Mouse (Mus musculus) hindbrain, embryonic 13.5 days (tissue): Measurements from ENCODE around the gene Rpa1. TPM values are rescaled to one million over a fixed set of nuclear protein-coding genes. Genes with fewer than 3 reads are reported as not detected.

ENCODE experiments used
- ATAC-seq: fragments of 200-750 bp; cut with Nextera tagmentation; 2 replicates; pipeline ENCODE4 v1.8.0; 2017; ENCODE audit warnings: moderate TSS enrichment; ENCODE audit not compliant: low FRiP score
- H3K27ac ChIP-seq: fragments of 300-500 bp; sonication (generic); 2 replicates; pipeline ENCODE4 v1.5.1; 2015; ENCODE audit warnings: inconsistent platforms, mild to moderate bottlenecking, moderate library complexity
- H3K27me3 ChIP-seq: fragments of 300-500 bp; sonication (generic); 2 replicates; pipeline ENCODE4 v1.6.1; 2015; ENCODE audit warnings: mild to moderate bottlenecking, inconsistent platforms
- H3K36me3 ChIP-seq: fragments of 300-500 bp; sonication (generic); 2 replicates; pipeline ENCODE4 v1.6.1; 2015; ENCODE audit warnings: mild to moderate bottlenecking, inconsistent platforms
- H3K4me1 ChIP-seq: fragments of 300-500 bp; sonication (generic); replicated peaks from 2 replicates; pipeline ENCODE4 v1.6.1; 2015; ENCODE audit warnings: inconsistent platforms
- H3K4me2 ChIP-seq: fragments of 300-500 bp; sonication (generic); 2 replicates; pipeline ENCODE4 v1.6.1; 2015; ENCODE audit warnings: inconsistent platforms, mild to moderate bottlenecking, moderate library complexity
- H3K4me3 ChIP-seq: fragments of 300-500 bp; sonication (generic); 2 replicates; pipeline ENCODE4 v1.5.1; 2015; ENCODE audit warnings: mild to moderate bottlenecking, inconsistent platforms
- H3K9ac ChIP-seq: fragments of 300-500 bp; sonication (generic); 2 replicates; pipeline ENCODE4 v1.6.1; 2015; ENCODE audit warnings: mild to moderate bottlenecking, inconsistent platforms
- H3K9me3 ChIP-seq: fragments of 300-500 bp; sonication (generic); 2 replicates; pipeline ENCODE4 v1.6.1; 2016; ENCODE audit warnings: inconsistent platforms
- WGBS: fragments of 180-500 bp; shearing (Covaris S2); methylation state at CpG from one replicate; pipeline ENCODE4 v1.1.7; 2015; 5-methylcytosine and 5-hydroxymethylcytosine counted together
- polyA plus RNA-seq: library from polyadenylated mRNA; unstranded; fragments of >200 nt; fragmentation: Nextera tagmentation; extraction: Ambion mirVana; gene quantifications from 2 replicates; pipeline ENCODE4 v1.2.1, GENCODE M21; 2015

The Rpa1 gene
- polyA plus RNA-seq, 1 experiment from 2014 or later: 63.6 TPM

DNA sequence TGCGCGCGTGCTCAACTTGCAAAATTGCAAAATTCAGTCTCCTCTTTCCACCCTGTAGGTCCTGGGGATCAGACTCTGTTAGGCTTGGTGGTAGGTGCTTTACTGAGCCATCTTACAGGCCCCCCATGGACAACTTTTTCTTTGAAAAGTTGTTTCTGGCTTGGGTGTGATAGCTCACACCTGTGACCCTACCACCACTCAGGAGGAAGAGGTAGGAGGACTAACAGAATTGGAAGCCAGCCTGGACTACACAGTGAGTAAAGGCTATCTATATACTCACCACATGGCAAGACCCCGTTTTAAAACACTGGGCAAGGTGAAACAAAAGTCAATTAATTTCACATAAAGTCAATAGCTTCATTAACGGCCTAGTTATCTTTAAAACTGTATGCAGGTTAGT lies 3.4 kb downstream of the Rpa1 start:
- Histone ChIP-seq H3K9ac (no peak overlapping the region), H3K4me2 (no peak overlapping the region), H3K36me3 (peaks cover 17% of the 10 kb centered on the region; the same call in 1 of the 2 replicates), H3K4me3 (no peak overlapping the region), H3K27me3 (no peaks in the 10 kb centered on the region), H3K9me3 (no peaks in the 10 kb centered on the region), H3K27ac (no peak overlapping the region), H3K4me1 (peaks cover 28% of the 10 kb centered on the region)
- 96% methylated on average over 5 of the region's 5 CpGs for WGBS
- no peak for ATAC-seq

GRCm38 (mm10) chr11:75344163-75344562 lies 4.0 kb downstream of the Rpa1 start:
- Histone ChIP-seq H3K27me3 (no peaks in the 10 kb centered on the region), H3K36me3 (peaks cover 21% of the 10 kb centered on the region), H3K9ac (no peak overlapping the region), H3K4me3 (no peak overlapping the region), H3K4me2 (no peak overlapping the region), H3K4me1 (peaks cover 28% of the 10 kb centered on the region), H3K9me3 (no peaks in the 10 kb centered on the region), H3K27ac (no peak overlapping the region)
- no peak for ATAC-seq
- WGBS: 93% methylated on average over 2 of the region's 2 CpGs

- Histone ChIP-seq H3K27me3 (no peaks in the 10 kb centered on the region), H3K9me3 (no peaks in the 10 kb centered on the region), H3K4me1 (peaks cover 23% of the 10 kb centered on the region), H3K27ac (no peak overlapping the region), H3K36me3 (peaks cover 24% of the 10 kb centered on the region), H3K4me3 (no peak overlapping the region), H3K4me2 (no peak overlapping the region), H3K9ac (no peak overlapping the region)
- no peak for ATAC-seq
- WGBS: 92% methylated on average over 2 of the region's 2 CpGs
These were observed 5.0 kb downstream of the Rpa1 start for GRCm38 (mm10) chr11:75343096-75343495.

- no peak overlapping the region for H3K9ac ChIP-seq
- WGBS: 75% methylated on average over 12 of the region's 12 CpGs
- H3K27me3 ChIP-seq: no peaks in the 10 kb centered on the region
- no peaks in the 10 kb centered on the region for H3K9me3 ChIP-seq
- peaks cover 8% of the 10 kb centered on the region; the same call in 1 of the 2 replicates for H3K4me1 ChIP-seq
- no peak overlapping the region for H3K4me3 ChIP-seq
- H3K27ac ChIP-seq: peak overlapping the region; percentile 31; the same call in 1 of the 2 replicates
- peaks cover 39% of the 10 kb centered on the region for H3K36me3 ChIP-seq
- no peak for ATAC-seq
- H3K4me2 ChIP-seq: no peak overlapping the region
These were observed 7.3 kb downstream of the Rpa1 start for GRCm38 (mm10) chr11:75340698-75341345.

DNA sequence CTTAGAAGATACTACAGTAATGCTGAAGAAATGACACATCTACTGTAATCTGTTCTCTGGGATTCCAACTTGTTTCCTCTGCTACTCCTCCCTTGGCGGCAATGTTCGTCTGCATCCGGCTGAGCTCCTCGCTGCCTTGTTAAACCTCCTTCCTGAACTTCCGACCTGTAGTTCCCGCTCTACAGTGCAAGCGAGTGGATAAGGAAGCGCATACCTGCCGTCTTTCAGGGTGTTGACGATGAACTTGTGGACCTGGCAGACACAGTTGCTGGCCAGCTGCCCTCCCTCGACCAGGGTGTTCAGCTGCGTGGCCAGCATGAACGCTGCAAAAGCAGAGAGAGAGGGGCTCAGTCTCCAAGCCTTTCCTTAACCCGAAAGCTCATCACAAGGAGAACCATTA lies 8.0 kb downstream of the Rpa1 start:
- peak overlapping the region; percentile 31; the same call in 1 of the 2 replicates for H3K27ac ChIP-seq

GRCm38 (mm10) chr11:75337246-75337645 lies 10.9 kb downstream of the Rpa1 start:
- no peak for ATAC-seq
- Histone ChIP-seq H3K27me3 (no peaks in the 10 kb centered on the region), H3K9me3 (no peaks in the 10 kb centered on the region), H3K4me1 (0 out of 2 replicates have a peak, but pooled peaks cover 3% of the 10 kb centered on the region), H3K4me3 (no peak overlapping the region), H3K36me3 (peaks cover 39% of the 10 kb centered on the region), H3K4me2 (no peak overlapping the region), H3K27ac (no peak overlapping the region), H3K9ac (no peak overlapping the region)
- 92% methylated on average over 7 of the region's 7 CpGs for WGBS

More for the DNA sequence above, 8.0 kb downstream of the Rpa1 start:
- H3K4me3 ChIP-seq: no peak overlapping the region
- no peak overlapping the region for H3K9ac ChIP-seq
- no peaks in the 10 kb centered on the region for H3K9me3 ChIP-seq
- H3K4me1 ChIP-seq: peaks cover 3% of the 10 kb centered on the region; the same call in 1 of the 2 replicates
- H3K27me3 ChIP-seq: no peaks in the 10 kb centered on the region
- no peak for ATAC-seq
- 93% methylated on average over 14 of the region's 14 CpGs for WGBS
- peaks cover 39% of the 10 kb centered on the region for H3K36me3 ChIP-seq
- H3K4me2 ChIP-seq: no peak overlapping the region

- Histone ChIP-seq H3K4me2 (no peak overlapping the region), H3K36me3 (peaks cover 40% of the 10 kb centered on the region), H3K27ac (no peak overlapping the region), H3K27me3 (no peaks in the 10 kb centered on the region), H3K4me1 (0 out of 2 replicates have a peak, but pooled peaks cover 3% of the 10 kb centered on the region), H3K4me3 (no peak overlapping the region), H3K9ac (no peak overlapping the region), H3K9me3 (no peaks in the 10 kb centered on the region)
- ATAC-seq: no peak
- 77% methylated on average over 8 of the region's 8 CpGs for WGBS
These were observed 11.4 kb downstream of the Rpa1 start for GRCm38 (mm10) chr11:75336676-75337075.

DNA sequence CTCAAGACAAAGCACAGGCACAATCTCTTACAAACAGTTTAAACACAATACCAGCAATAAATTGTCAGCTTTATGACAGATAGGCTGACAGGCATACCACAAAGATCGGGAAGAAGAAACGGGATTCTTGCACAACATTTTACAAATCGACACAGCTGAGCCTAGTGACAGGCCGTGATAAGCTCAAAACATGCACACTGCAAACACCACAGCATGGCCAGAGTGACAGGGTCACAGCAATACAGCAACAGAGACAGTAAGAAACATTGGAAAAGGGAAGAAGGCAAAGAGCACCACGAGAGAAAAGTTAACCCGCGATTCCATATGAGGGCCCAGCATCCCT lies 22.2 kb downstream of the Rpa1 start:
- peaks cover 6% of the 10 kb centered on the region; the same call in 1 of the 2 replicates for H3K4me1 ChIP-seq
- no peak overlapping the region for H3K9ac ChIP-seq
- peaks cover 13% of the 10 kb centered on the region; the same call in 1 of the 2 replicates for H3K36me3 ChIP-seq
- H3K27ac ChIP-seq: no peak overlapping the region
- ATAC-seq: no peak
- no peaks in the 10 kb centered on the region for H3K9me3 ChIP-seq
- no peaks in the 10 kb centered on the region for H3K27me3 ChIP-seq
- H3K4me3 ChIP-seq: no peak overlapping the region
- WGBS: 89% methylated on average over 7 of the region's 7 CpGs
- H3K4me2 ChIP-seq: no peak overlapping the region

GRCm38 (mm10) chr11:75325116-75325968 lies 22.8 kb downstream of the Rpa1 start:
- Histone ChIP-seq H3K27ac (no peak overlapping the region), H3K4me1 (peaks cover 6% of the 10 kb centered on the region; the same call in 1 of the 2 replicates), H3K36me3 (peaks cover 13% of the 10 kb centered on the region; the same call in 1 of the 2 replicates), H3K4me2 (no peak overlapping the region), H3K9ac (no peak overlapping the region), H3K27me3 (no peaks in the 10 kb centered on the region), H3K4me3 (no peak overlapping the region), H3K9me3 (no peaks in the 10 kb centered on the region)
- no peak for ATAC-seq
- WGBS: 85% methylated on average over 16 of the region's 16 CpGs

GRCm38 (mm10) chr11:75324433-75324832 lies 23.7 kb downstream of the Rpa1 start:
- H3K27me3 ChIP-seq: no peaks in the 10 kb centered on the region
- H3K9me3 ChIP-seq: no peaks in the 10 kb centered on the region
- H3K27ac ChIP-seq: no peak overlapping the region
- no peak overlapping the region for H3K4me3 ChIP-seq
- 97% methylated on average over 2 of the region's 2 CpGs for WGBS
- peaks cover 13% of the 10 kb centered on the region; the same call in 1 of the 2 replicates for H3K36me3 ChIP-seq
- peaks cover 9% of the 10 kb centered on the region; the same call in 1 of the 2 replicates for H3K4me1 ChIP-seq
- no peak for ATAC-seq
- no peak overlapping the region for H3K4me2 ChIP-seq
- H3K9ac ChIP-seq: no peak overlapping the region

- H3K36me3 ChIP-seq: peaks cover 13% of the 10 kb centered on the region; the same call in 1 of the 2 replicates
- no peak overlapping the region for H3K4me3 ChIP-seq
- no peak overlapping the region for H3K9ac ChIP-seq
- WGBS: 82% methylated on average over 8 of the region's 8 CpGs
- H3K4me2 ChIP-seq: no peak overlapping the region
- no peak overlapping the region for H3K27ac ChIP-seq
- H3K27me3 ChIP-seq: no peaks in the 10 kb centered on the region
- H3K4me1 ChIP-seq: peaks cover 20% of the 10 kb centered on the region
- ATAC-seq: no peak
- H3K9me3 ChIP-seq: no peaks in the 10 kb centered on the region
These were observed 24.8 kb downstream of the Rpa1 start for GRCm38 (mm10) chr11:75323326-75323737.

DNA sequence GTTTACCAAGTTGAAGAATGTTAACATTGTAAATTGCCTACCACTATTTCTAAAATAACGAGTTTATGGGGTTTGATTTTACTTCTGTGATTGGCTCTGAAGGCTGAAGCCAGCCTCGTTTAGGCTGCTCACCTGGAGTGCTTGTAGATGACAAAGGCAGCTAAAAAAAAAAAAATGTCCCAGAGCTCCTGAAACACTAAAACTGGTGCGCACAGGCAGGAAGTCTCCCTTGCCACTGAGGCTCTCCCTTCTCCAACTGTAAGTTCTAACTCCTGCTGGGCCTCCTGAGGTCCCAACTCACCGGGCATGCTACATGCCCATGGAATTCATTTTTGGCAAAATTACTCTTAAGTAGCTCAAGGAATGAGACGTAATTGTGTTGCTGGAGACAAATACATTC lies 28.9 kb downstream of the Rpa1 start:
- Histone ChIP-seq H3K4me2 (no peak overlapping the region), H3K9me3 (no peaks in the 10 kb centered on the region), H3K4me3 (no peak overlapping the region), H3K9ac (no peak overlapping the region), H3K27ac (no peak overlapping the region), H3K4me1 (peaks cover 21% of the 10 kb centered on the region), H3K27me3 (no peaks in the 10 kb centered on the region), H3K36me3 (peaks cover 19% of the 10 kb centered on the region)
- ATAC-seq: no peak
- 72% methylated on average over 5 of the region's 5 CpGs for WGBS
